Mouse (Mus musculus) left cerebral cortex, postnatal 25 days (tissue): ENCODE data around the gene Pxn. TPM values are rescaled to one million over a fixed set of nuclear protein-coding genes. Genes with fewer than 3 reads are reported as not detected.
"Not testable (repeated sequence)": the region's sequence is repeated elsewhere in the genome, so short reads cannot be mapped to it uniquely, and the experiment has no call there.

Source experiments
- DNase-seq, 2 experiments: peaks; one replicate each; pipeline ENCODE4 v3.0.0; 2022; ENCODE audit warnings: low spot score in 2 of 2, mixed read lengths in 1 of 2
- intact Hi-C: fragments of 180-260 bp; cut with DNase I; formaldehyde crosslinking; loops from one replicate; pipeline ENCODE4 v1.15.1; 2025
- total RNA-seq, 2 experiments: library from RNA; stranded (reverse); gene quantifications; 2 replicates each; pipeline ENCODE4 v1.2.3; 2021

The Pxn gene
- total RNA-seq, 2 experiments from 2014 or later, result 19.9 to 21.0 TPM

DNA sequence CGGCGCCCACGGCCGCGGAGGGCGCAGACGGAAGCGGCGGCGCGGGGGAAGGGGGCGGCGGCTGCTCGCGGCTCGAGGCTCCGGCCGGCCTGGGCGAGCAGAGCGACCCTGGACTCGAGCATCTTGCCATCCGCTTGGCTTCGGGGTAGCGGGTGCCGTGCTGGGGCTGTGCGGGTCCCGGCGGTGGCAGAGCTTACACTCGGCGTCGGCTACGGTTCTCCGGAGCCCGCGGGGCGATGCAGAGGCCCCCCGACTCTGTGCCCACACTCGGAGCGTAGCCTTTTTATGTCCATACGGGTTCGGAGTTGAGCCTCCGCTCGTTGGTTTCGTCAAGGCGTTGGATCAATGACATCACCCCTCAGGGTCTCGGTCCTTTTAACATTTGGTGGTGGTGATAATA lies 58.9 kb downstream of the Pxn start:
- DNase-seq, result peak in 1 of 2 experiments; percentile 19
- intact Hi-C loops, result no loop called here

DNA sequence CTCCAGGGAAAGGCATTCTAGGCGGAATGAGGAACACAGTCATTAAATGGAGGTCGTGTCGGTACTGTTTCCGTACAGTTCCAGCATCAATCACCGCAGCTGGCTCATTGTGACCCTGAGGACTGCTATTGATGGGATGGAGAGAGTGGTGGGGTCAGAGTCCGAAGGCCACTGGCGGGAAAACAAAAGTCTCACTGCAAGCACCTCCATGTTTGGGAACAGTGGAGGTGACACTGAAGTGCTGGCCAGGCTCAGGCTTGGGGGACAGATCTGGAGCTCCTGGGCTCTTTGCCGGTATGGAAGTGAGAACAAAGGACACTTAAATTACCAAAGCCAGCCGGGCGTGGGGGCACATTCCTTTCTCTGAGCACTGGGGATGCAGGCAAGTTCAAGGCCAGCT lies 62.2 kb downstream of the Pxn start:
- intact Hi-C loops, result no loop called here
- no peak for DNase-seq

GRCm38 (mm10) chr5:115569308-115569707 lies 62.8 kb downstream of the Pxn start:
- intact Hi-C loops, result no loop called here
- no peak for DNase-seq

DNA sequence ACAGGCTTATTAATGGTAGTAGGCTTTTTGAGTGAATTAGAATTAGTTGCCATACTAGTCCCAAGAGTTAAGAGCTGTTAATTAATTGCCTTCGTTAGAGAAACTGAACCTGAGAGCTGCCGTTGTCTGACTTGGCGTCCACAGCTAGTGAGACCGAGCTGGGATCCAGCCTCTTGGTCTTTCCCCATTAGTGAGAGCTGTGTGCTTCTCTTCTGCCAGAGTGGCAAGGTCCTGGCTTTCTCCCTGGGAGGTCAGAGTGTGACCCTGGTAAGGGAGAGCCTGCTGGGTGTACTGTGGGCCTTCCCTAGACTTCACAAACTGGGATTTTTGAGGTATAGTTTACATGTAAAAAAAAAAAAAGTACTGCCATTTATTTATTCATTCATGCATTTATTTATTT lies 63.2 kb downstream of the Pxn start:
- intact Hi-C loops, result loop anchor here (5.0 kb wide), 1 partner anchor 63 kb away; the partner anchor contains the start of gene Rab35
- no peak for DNase-seq

DNA sequence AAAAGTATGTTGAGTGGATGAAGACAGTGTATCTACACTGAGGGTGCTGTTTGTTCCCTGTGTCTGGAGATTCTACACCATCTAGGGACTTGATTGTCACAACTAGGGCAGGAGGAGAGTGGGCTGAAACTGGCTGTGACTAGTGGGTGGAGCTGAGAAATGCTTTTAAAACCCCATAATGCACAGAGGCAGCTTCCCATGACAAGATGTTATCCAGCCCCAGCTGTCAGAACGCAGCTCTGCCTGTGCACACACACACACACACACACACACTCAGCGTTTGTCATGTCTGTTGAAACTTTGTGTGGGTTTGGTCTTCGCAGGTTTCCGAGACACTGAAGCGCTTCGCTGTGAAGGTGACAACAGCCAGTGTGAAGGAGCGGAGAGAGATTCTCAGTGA lies 64.6 kb downstream of the Pxn start:
- peak; percentile 61 to 93 for DNase-seq
- intact Hi-C loops, result loop anchor here (5.0 kb wide), 1 partner anchor 61 kb away; the partner anchor contains the start of gene Rab35

- peak; percentile 37 to 76 for DNase-seq
- intact Hi-C loops, result loop anchor here (5.0 kb wide), 1 partner anchor 59 kb away; the partner anchor contains the start of gene Rab35
These were observed 66.4 kb downstream of the Pxn start for GRCm38 (mm10) chr5:115572679-115573535.

DNA sequence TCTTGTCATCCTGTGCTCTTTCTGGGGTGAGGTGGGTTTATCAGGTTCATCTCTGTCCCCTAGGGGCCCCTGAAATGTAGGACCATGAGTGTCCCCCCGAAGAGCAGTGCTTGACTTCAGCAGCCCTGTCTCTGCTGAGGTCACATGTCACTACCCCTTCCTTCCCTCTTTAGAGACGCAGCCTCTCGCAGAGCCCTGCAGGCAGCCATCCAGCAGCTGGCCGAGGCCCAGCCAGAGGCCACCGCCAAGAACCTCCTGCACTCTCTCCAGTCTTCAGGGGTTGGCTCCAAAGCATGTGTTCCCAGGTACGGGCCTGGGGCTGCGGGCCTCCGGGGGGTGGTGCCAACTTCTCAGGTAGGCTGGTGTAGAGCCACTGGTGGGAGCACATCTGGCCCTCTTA lies 68.5 kb downstream of the Pxn start:
- intact Hi-C loops, result loop anchor here (5.0 kb wide), 1 partner anchor 57 kb away; the partner anchor contains the start of gene Rab35

DNA sequence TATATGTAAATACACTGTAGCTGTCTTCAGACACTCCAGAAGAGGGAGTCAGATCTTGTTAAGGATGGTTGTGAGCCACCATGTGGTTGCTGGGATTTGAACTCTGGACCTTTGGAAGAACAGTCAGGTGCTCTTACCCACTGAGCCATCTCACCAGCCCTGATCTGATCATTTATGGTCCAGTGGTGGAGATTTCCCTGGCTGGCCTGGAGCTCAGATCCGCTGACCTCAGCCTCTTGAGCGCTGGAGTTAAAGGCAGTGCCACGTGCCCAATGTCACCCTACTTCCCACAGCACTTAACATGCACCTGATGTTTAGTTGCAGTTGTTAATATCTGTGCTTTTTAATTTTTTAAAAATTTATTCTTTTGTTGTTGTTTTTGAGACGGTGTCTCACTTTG lies 71.2 kb downstream of the Pxn start:
- intact Hi-C loops, DNase-seq: not testable (repeated sequence)

More for the DNA sequence above, 68.5 kb downstream of the Pxn start:
- DNase-seq, result peak; percentile 26

DNA sequence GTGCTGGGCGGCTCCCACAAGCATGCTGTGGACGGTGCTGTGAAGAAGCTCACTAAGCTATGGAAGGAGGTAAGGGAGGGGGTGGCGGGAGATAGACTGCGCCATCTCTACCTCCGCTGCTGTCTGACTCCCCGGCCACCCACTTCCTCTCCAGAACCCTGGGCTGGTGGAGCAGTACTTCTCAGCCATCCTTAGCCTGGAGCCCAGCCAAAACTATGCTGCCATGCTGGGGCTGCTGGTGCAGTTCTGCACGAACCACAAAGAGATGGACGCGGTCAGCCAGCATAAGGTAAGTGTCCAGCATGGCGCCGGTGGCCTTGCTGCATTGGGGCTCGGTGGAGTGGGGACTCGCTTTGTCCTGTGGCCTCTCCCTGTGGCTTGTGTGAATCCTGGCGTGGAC lies 72.4 kb downstream of the Pxn start:
- peak in 1 of 2 experiments; percentile 38 for DNase-seq
- intact Hi-C loops, result no loop called here

- intact Hi-C loops, result no loop called here
- peak in 1 of 2 experiments; percentile 17 for DNase-seq
These were observed 72.9 kb downstream of the Pxn start for GRCm38 (mm10) chr5:115579363-115579762.

GRCm38 (mm10) chr5:115580229-115581001 lies 73.9 kb downstream of the Pxn start:
- intact Hi-C loops, result loop anchor here (5.0 kb wide), 1 partner anchor 37 kb away; no protein-coding TSS in a partner anchor
- no peak for DNase-seq

DNA sequence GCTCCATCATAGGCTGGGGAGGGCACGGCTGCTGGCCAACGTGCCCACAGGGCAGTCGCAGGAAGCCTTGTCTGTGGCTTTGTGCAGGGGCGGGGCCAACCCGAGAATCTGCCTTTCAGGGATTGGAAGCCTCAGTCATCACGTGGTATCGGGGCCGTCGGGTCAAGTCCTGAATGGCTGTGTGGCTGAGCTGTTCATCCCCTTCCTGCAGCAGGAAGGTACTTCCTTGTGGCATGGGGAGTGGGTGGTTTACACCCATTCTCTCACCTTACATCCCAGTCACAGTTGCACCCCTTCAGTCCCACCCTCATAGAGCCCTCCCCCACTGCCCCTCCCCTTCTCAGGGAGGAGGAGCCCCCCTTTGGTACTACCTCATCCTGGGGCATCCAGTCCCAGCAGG lies 75.2 kb downstream of the Pxn start:
- intact Hi-C loops, result loop anchor here (5.0 kb wide), 1 partner anchor 36 kb away; no protein-coding TSS in a partner anchor
- DNase-seq, result no peak

- intact Hi-C loops, result no loop called here
- no peak for DNase-seq
These were observed 79.1 kb downstream of the Pxn start for GRCm38 (mm10) chr5:115585616-115586015.

- intact Hi-C loops, result no loop called here
- DNase-seq, result peak in 1 of 2 experiments; percentile 17
These were observed 79.7 kb downstream of the Pxn start for GRCm38 (mm10) chr5:115586166-115586565.

GRCm38 (mm10) chr5:115586780-115587179 lies 80.3 kb downstream of the Pxn start:
- intact Hi-C loops, result no loop called here

GRCm38 (mm10) chr5:115591028-115591427 lies 84.6 kb downstream of the Pxn start:
- intact Hi-C loops, result no loop called here
- no peak for DNase-seq

More at GRCm38 (mm10) chr5:115586780-115587179, 80.3 kb downstream of the Pxn start:
- DNase-seq, result no peak

- intact Hi-C loops, result no loop called here
- DNase-seq, result no peak
These were observed 85.0 kb downstream of the Pxn start for GRCm38 (mm10) chr5:115591506-115591905.

DNA sequence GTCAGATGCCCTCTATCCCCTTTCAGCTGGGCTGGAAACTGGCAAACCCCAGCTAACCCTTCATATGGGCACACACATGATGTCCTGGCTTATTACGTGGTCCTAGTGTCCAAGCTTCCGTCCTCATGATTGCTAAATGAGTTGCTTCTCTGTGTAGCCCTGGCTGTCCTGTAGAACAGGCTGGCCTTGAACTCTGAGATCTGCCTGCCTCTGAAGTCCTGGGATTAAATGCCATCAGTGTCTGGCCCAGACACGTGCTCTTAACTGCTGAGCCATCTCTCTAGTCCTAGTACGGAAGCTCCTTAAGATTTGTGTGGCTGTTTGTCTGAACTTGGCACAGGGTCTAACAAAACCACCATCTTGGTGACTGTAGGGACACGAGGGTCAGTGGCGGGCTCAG lies 97.1 kb downstream of the Pxn start:
- intact Hi-C loops, result no loop called here
- no peak for DNase-seq
